Mouse (Mus musculus) adrenal gland, adult 18-20 months (tissue): ENCODE measurements around the gene Cfap74. TPM values are rescaled to one million over a fixed set of nuclear protein-coding genes. Genes with fewer than 3 reads are reported as not detected.
"Not testable (repeated sequence)": the region's sequence is repeated elsewhere in the genome, so short reads cannot be mapped to it uniquely, and the experiment has no call there.

Source experiments
- DNase-seq, 2 experiments: peaks; one replicate each; pipeline ENCODE4 v3.0.0; 2021 to 2022; ENCODE audit warnings: low spot score in 2 of 2
- total RNA-seq, 2 experiments: library from RNA; stranded (reverse); gene quantifications; 1 replicate in 1 of 2; 2 replicates in 1 of 2; pipeline ENCODE4 v1.2.3; 2021

The Cfap74 gene
- total RNA-seq, 2 experiments from 2014 or later = 0.63 to 1.6 TPM

GRCm38 (mm10) chr4:155402489-155402888, 6.5 kb upstream of the Cfap74 start:
- no peak for DNase-seq

GRCm38 (mm10) chr4:155408695-155409057, 314 bp upstream of the Cfap74 start:
- DNase-seq = no peak

GRCm38 (mm10) chr4:155412124-155412523, 3.1 kb downstream of the Cfap74 start:
- no peak for DNase-seq

GRCm38 (mm10) chr4:155413641-155414335, 4.8 kb downstream of the Cfap74 start:
- DNase-seq = no peak

- no peak for DNase-seq
Observed at GRCm38 (mm10) chr4:155414656-155415235, 5.8 kb downstream of the Cfap74 start.

GRCm38 (mm10) chr4:155420137-155420536, 11.1 kb downstream of the Cfap74 start:
- no peak for DNase-seq

GRCm38 (mm10) chr4:155421412-155422370, 12.7 kb downstream of the Cfap74 start:
- not testable (repeated sequence) for DNase-seq

GRCm38 (mm10) chr4:155423988-155424387, 15.0 kb downstream of the Cfap74 start:
- no peak for DNase-seq

- DNase-seq = no peak
Observed at GRCm38 (mm10) chr4:155426272-155426671, 17.3 kb downstream of the Cfap74 start.

- DNase-seq = no peak
Observed at GRCm38 (mm10) chr4:155428442-155428841, 19.5 kb downstream of the Cfap74 start.

- no peak for DNase-seq
Observed at GRCm38 (mm10) chr4:155429202-155429601, 20.2 kb downstream of the Cfap74 start.

GRCm38 (mm10) chr4:155432358-155432757, 23.4 kb downstream of the Cfap74 start:
- DNase-seq = no peak

GRCm38 (mm10) chr4:155433993-155434392, 25.0 kb downstream of the Cfap74 start:
- DNase-seq = no peak

GRCm38 (mm10) chr4:155442808-155443207, 33.8 kb downstream of the Cfap74 start:
- no peak for DNase-seq

- DNase-seq = no peak
Observed at GRCm38 (mm10) chr4:155451597-155451996, 42.6 kb downstream of the Cfap74 start.

GRCm38 (mm10) chr4:155458575-155458974, 49.6 kb downstream of the Cfap74 start:
- DNase-seq = no peak

- DNase-seq = no peak
Observed at GRCm38 (mm10) chr4:155463050-155463449, 54.1 kb downstream of the Cfap74 start.

- DNase-seq = no peak
Observed at GRCm38 (mm10) chr4:155463611-155464010, 54.6 kb downstream of the Cfap74 start.

- no peak for DNase-seq
Observed at GRCm38 (mm10) chr4:155464061-155464460, 55.1 kb downstream of the Cfap74 start.

- DNase-seq = no peak
Observed at GRCm38 (mm10) chr4:155465607-155466006, 56.6 kb downstream of the Cfap74 start.

- DNase-seq = no peak
Observed at GRCm38 (mm10) chr4:155466080-155466479, 57.1 kb downstream of the Cfap74 start.
